Comparison of ENCODE assay signal across 12 mouse cellular contexts in the genomic region with DNA sequence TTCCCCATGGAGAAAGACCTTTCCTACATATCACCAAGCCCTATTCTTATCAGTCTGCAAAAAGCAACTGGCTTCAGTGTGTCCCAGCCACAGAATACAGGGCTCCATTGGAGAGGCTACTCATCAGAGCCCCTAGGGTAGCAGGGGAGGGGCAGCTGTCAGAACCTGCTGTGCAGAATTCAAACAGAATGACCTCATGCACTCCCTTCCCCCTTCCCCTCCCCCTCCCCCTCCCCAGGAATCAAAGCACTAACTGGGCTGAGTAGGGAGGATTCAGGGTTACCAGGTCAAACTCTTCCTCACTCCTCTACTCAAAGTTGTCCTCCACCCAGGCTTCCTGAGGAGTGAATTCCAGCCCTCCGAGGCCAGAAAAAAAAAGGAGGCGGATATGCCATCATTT.
DNase-seq lines count a peak whose midpoint lies in the region; ATAC-seq and TF ChIP-seq lines count a peak whose summit lies in the region.
"Had no signal": no experiment of that assay in that cellular context is flagged by ENCODE, and none has a peak within 500 bp of the region (broad histone marks: within the 10 kb centered on the region; RNA-seq: fewer than 3 reads in every experiment).

No protein-coding gene starts in this region.

- no peak for DNase-seq in intestine, embryonic 14.5 days (ENCODE audit: low spot score)
- DNase-seq in Muller cell, postnatal 12 days (ENCODE audit: inconsistent ontology term), result peak; percentile 16
- peak; percentile 67 for DNase-seq in embryo, embryonic 11 days
- DNase-seq in hindbrain, postnatal 0 days (ENCODE audit: low spot score), result no peak
- DNase-seq in adrenal gland, postnatal 14 days, result no peak
- DNase-seq in left cerebral cortex, adult 8-10 months (ENCODE audit: low spot score in 2 of 2), result no peak
- no peak for DNase-seq in frontal cortex, postnatal 36 days (ENCODE audit: low spot score in 2 of 2)
- DNase-seq: spleen, adult 18-20 months; thymus, adult 2 months had no signal

- H3K9me3 ChIP-seq in intestine, embryonic 14.5 days (ENCODE audit: control insufficient read depth, low read length), result no peaks in the 10 kb centered on the region
- H3K9me3 ChIP-seq in intestine, embryonic 15.5 days, result no peaks in the 10 kb centered on the region
- H3K9me3 ChIP-seq in hindbrain, postnatal 0 days (ENCODE audit: low read length), result no peaks in the 10 kb centered on the region
- H3K9me3 ChIP-seq: embryonic facial prominence, embryonic 13.5 days; limb, embryonic 13.5 days had no signal

- H3K4me3 ChIP-seq in intestine, embryonic 14.5 days (ENCODE audit: low read depth, low read length), result no peak overlapping the region
- no peak overlapping the region for H3K4me3 ChIP-seq in intestine, embryonic 15.5 days (replicated peaks)
- H3K4me3 ChIP-seq in hindbrain, postnatal 0 days (ENCODE audit: low read length), result no peak overlapping the region
- H3K4me3 ChIP-seq: embryonic facial prominence, embryonic 13.5 days; limb, embryonic 13.5 days had no signal

- H3K4me2 ChIP-seq in intestine, embryonic 14.5 days (ENCODE audit: low read length), result no peak overlapping the region
- no peak overlapping the region for H3K4me2 ChIP-seq in intestine, embryonic 15.5 days (replicated peaks)
- H3K4me2 ChIP-seq in hindbrain, postnatal 0 days (ENCODE audit: low read depth, low read length), result no peak overlapping the region
- H3K4me2 ChIP-seq: embryonic facial prominence, embryonic 13.5 days; limb, embryonic 13.5 days had no signal

- no peaks in the 10 kb centered on the region for H3K27me3 ChIP-seq in intestine, embryonic 14.5 days (replicated peaks; ENCODE audit: control insufficient read depth, insufficient read depth, low read length)
- H3K27me3 ChIP-seq in intestine, embryonic 15.5 days (replicated peaks), result no peaks in the 10 kb centered on the region
- H3K27me3 ChIP-seq in hindbrain, postnatal 0 days (ENCODE audit: insufficient read depth, low read length), result no peaks in the 10 kb centered on the region
- H3K27me3 ChIP-seq: embryonic facial prominence, embryonic 13.5 days; limb, embryonic 13.5 days had no signal

- no peak overlapping the region for H3K27ac ChIP-seq in intestine, embryonic 14.5 days (ENCODE audit: low read depth)
- no peak overlapping the region for H3K27ac ChIP-seq in intestine, embryonic 15.5 days
- no peak overlapping the region for H3K27ac ChIP-seq in hindbrain, postnatal 0 days
- H3K27ac ChIP-seq: embryonic facial prominence, embryonic 13.5 days; limb, embryonic 13.5 days had no signal

- no peak overlapping the region for H3K9ac ChIP-seq in intestine, embryonic 14.5 days (ENCODE audit: low read length)
- H3K9ac ChIP-seq in intestine, embryonic 15.5 days, result no peak overlapping the region
- H3K9ac ChIP-seq in hindbrain, postnatal 0 days (replicated peaks; ENCODE audit: low read length), result no peak overlapping the region
- H3K9ac ChIP-seq: embryonic facial prominence, embryonic 13.5 days; limb, embryonic 13.5 days had no signal

- WGBS in intestine, embryonic 14.5 days, result 27% methylated on average over 2 of the region's 2 CpGs
- 37% methylated on average over 2 of the region's 2 CpGs for WGBS in intestine, embryonic 15.5 days
- 36% methylated on average over 2 of the region's 2 CpGs for WGBS in hindbrain, postnatal 0 days

- TF ChIP-seq CTCF in hindbrain, postnatal 0 days (IDR thresholded peaks at IDR 0.05; ENCODE audit: low read depth), result no peak

- peak; percentile 29; the same call in 1 of the 2 replicates for ATAC-seq in intestine, embryonic 14.5 days (replicated peaks; ENCODE audit: low FRiP score, low TSS enrichment, low read depth)
- ATAC-seq in intestine, embryonic 15.5 days, result no peak
- 0 out of 2 replicates have a peak, but pooled peaks have one; percentile 25 for ATAC-seq in hindbrain, postnatal 0 days

- no peaks in the 10 kb centered on the region for H3K36me3 ChIP-seq in intestine, embryonic 14.5 days (ENCODE audit: control insufficient read depth, insufficient read depth, low read length)
- H3K36me3 ChIP-seq in intestine, embryonic 15.5 days, result no peaks in the 10 kb centered on the region
- H3K36me3 ChIP-seq in hindbrain, postnatal 0 days (ENCODE audit: insufficient read depth, low read length), result no peaks in the 10 kb centered on the region

- H3K4me1 ChIP-seq in intestine, embryonic 14.5 days (replicated peaks; ENCODE audit: control insufficient read depth, insufficient read depth, low read length), result peaks cover 12% of the 10 kb centered on the region
- H3K4me1 ChIP-seq in intestine, embryonic 15.5 days (replicated peaks), result peaks cover 13% of the 10 kb centered on the region
- H3K4me1 ChIP-seq in hindbrain, postnatal 0 days (ENCODE audit: insufficient read depth, low read length), result 0 out of 2 replicates have a peak, but pooled peaks cover 19% of the 10 kb centered on the region

Comparison
In these comparisons a context has a peak if more than half of its experiments do, and no peak if none do; other contexts are left out.
1. DNase-seq: peak in Muller cell, postnatal 12 days (single experiment) and embryo, embryonic 11 days (single experiment); none in intestine, embryonic 14.5 days (single experiment), hindbrain, postnatal 0 days (single experiment), adrenal gland, postnatal 14 days (single experiment), left cerebral cortex, adult 8-10 months (0 of 2) and frontal cortex, postnatal 36 days (0 of 2).